Mouse (Mus musculus) testis, adult 2 months (tissue): Measurements from ENCODE around the gene Prpf40a.

Source experiments
- CTCF ChIP-seq: fragments of 200-500 bp; IDR thresholded peaks from 2 replicates; pipeline ENCODE4 v1.5.1; 2012; ENCODE audit warnings: low read depth, mild to moderate bottlenecking, inconsistent platforms, low read length, moderate library complexity; ENCODE audit not compliant: control insufficient read depth, insufficient read depth, insufficient replicate concordance
- POLR2A ChIP-seq: fragments of 200-500 bp; IDR thresholded peaks from 2 replicates; pipeline ENCODE4 v1.6.1; 2012; ENCODE audit warnings: low read depth, mild to moderate bottlenecking, inconsistent platforms, low read length, moderate library complexity; ENCODE audit not compliant: control insufficient read depth

- TF ChIP-seq POLR2A (no peak), CTCF (no peak)
These were observed 31.2 kb upstream of the Prpf40a start for GRCm38 (mm10) chr2:53222242-53222641.
